Mouse (Mus musculus) cerebellum, postnatal 4 days (tissue): ENCODE results near the gene Mtmr14.

Experiments
- DNase-seq, 2 experiments: peaks; one replicate each; pipeline ENCODE4 v3.0.0; 2022; ENCODE audit warnings: low spot score in 2 of 2, mixed read lengths in 1 of 2

The Mtmr14 gene

GRCm38 (mm10) chr6:113237542-113238270, at the start of gene Mtmr14:
Gene Mtmr14, plus strand, starts transcription at chr6:113237843.
- DNase-seq: peak; percentile 99

GRCm38 (mm10) chr6:113193765-113194460, 43.7 kb upstream of the Mtmr14 start:
- DNase-seq: peak in 1 of 2 experiments; percentile 30

GRCm38 (mm10) chr6:113194517-113194840, 43.2 kb upstream of the Mtmr14 start:
- no peak for DNase-seq

- peak; percentile 46 to 77 for DNase-seq
These were observed 42.6 kb upstream of the Mtmr14 start, which contains the start of gene Lhfpl4 for GRCm38 (mm10) chr6:113194841-113195595. Gene Lhfpl4, minus strand, starts transcription at chr6:113195384.

- no peak for DNase-seq
These were observed 42.0 kb upstream of the Mtmr14 start for GRCm38 (mm10) chr6:113195596-113195992.

- DNase-seq: no peak
These were observed 21.4 kb upstream of the Mtmr14 start for GRCm38 (mm10) chr6:113216280-113216679.

GRCm38 (mm10) chr6:113225798-113226197, 11.8 kb upstream of the Mtmr14 start:
- DNase-seq: no peak

- no peak for DNase-seq
These were observed 10.9 kb upstream of the Mtmr14 start for GRCm38 (mm10) chr6:113226705-113227104.

- DNase-seq: no peak
These were observed 2.5 kb upstream of the Mtmr14 start for GRCm38 (mm10) chr6:113235141-113235540.

GRCm38 (mm10) chr6:113238442-113238841, 799 bp downstream of the Mtmr14 start:
- DNase-seq: no peak

- no peak for DNase-seq
These were observed 5.1 kb downstream of the Mtmr14 start for GRCm38 (mm10) chr6:113242753-113243152.

- no peak for DNase-seq
These were observed 7.9 kb downstream of the Mtmr14 start for GRCm38 (mm10) chr6:113245585-113245984.

- DNase-seq: no peak
These were observed 13.1 kb downstream of the Mtmr14 start for GRCm38 (mm10) chr6:113250786-113251185.

- no peak for DNase-seq
These were observed 14.3 kb downstream of the Mtmr14 start for GRCm38 (mm10) chr6:113251921-113252320.

GRCm38 (mm10) chr6:113254899-113255298, 17.3 kb downstream of the Mtmr14 start:
- no peak for DNase-seq

- DNase-seq: no peak
These were observed 23.7 kb downstream of the Mtmr14 start for GRCm38 (mm10) chr6:113261174-113261858.

GRCm38 (mm10) chr6:113263531-113263930, 25.9 kb downstream of the Mtmr14 start:
- DNase-seq: no peak

GRCm38 (mm10) chr6:113264429-113264828, 26.8 kb downstream of the Mtmr14 start:
- no peak for DNase-seq

GRCm38 (mm10) chr6:113266996-113267655, 29.5 kb downstream of the Mtmr14 start:
- DNase-seq: no peak

GRCm38 (mm10) chr6:113267988-113268387, 30.3 kb downstream of the Mtmr14 start:
- no peak for DNase-seq

- DNase-seq: no peak
These were observed 34.7 kb downstream of the Mtmr14 start for GRCm38 (mm10) chr6:113272365-113272764.
